7 mouse cellular contexts compared by ENCODE assay signal in the genomic region with DNA sequence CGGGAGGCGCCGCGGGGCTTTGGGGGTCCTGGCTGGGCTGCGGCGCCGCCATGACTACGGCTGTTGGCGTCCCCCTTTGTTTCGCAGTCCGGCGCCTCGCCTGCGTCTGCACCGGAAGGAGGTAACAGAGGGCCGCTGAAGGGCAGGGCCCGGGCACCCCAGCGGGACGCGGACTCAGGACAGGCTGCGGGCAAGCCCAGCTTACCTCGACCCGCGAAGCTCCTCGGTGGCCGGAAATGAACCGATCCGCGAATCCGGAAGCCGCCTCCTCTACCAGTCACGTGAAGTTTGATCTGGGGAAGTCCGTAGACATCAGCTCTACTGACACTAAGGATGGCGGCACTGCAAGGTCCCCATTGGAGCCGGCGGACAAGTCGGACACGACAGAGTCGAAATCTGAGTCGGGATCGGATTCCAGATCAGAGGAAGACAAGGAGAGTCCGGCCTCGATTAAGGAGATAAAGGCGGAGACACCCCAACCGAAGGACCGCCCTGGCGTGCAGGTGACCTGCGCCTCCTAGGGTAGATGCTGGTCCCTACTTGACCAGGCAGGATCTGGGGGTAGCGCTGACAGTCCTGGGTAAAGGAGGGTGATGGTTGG. TPM values are rescaled to one million over a fixed set of nuclear protein-coding genes. Genes with fewer than 3 reads are reported as not detected.
A peak's percentile ranks its signal among the peaks of the same experiment; 100 is the strongest.
DNase-seq lines count a peak whose midpoint lies in the region; ATAC-seq and TF ChIP-seq lines count a peak whose summit lies in the region.

A gene (plus strand): TSS at position 3 of the 601 bp plus-strand sequence.
A gene (minus strand): TSS at position 408 of the 601 bp plus-strand sequence.

- no peaks in the 10 kb centered on the region for H3K9me3 ChIP-seq in embryonic facial prominence, embryonic 12.5 days
- H3K9me3 ChIP-seq in limb, embryonic 13.5 days: no peaks in the 10 kb centered on the region
- H3K9me3 ChIP-seq in midbrain, embryonic 16.5 days (replicated peaks; ENCODE audit: control insufficient read depth, low read length, poor library complexity, severe bottlenecking): no peaks in the 10 kb centered on the region

- peak within 1 kb of the TSS; percentile 89 for H3K4me3 ChIP-seq in embryonic facial prominence, embryonic 12.5 days
- peak within 1 kb of the TSS; percentile 71 for H3K4me3 ChIP-seq in heart, adult 2 months
- H3K4me3 ChIP-seq in limb, embryonic 13.5 days: peak within 1 kb of the TSS; percentile 66
- peak within 1 kb of the TSS; percentile 93 for H3K4me3 ChIP-seq in midbrain, embryonic 16.5 days (ENCODE audit: low read depth, low read length)

- intact Hi-C loops in heart, adult 2 months (cut with DNase I): no loop called here

- under 1% methylated on average over 49 of the region's 49 CpGs for WGBS in embryonic facial prominence, embryonic 12.5 days
- under 1% methylated on average over 49 of the region's 49 CpGs for WGBS in heart, adult 2 months
- under 1% methylated on average over 49 of the region's 49 CpGs for WGBS in limb, embryonic 13.5 days
- under 1% methylated on average over 46 of the region's 49 CpGs for WGBS in midbrain, embryonic 16.5 days

- peak within 1 kb of the TSS; percentile 95 for H3K9ac ChIP-seq in embryonic facial prominence, embryonic 12.5 days
- H3K9ac ChIP-seq in heart, adult 2 months (ENCODE audit: low read depth, low read length): peak within 1 kb of the TSS; percentile 76
- H3K9ac ChIP-seq in limb, embryonic 13.5 days: peak within 1 kb of the TSS; percentile 85
- peak within 1 kb of the TSS; percentile 94 for H3K9ac ChIP-seq in midbrain, embryonic 16.5 days (ENCODE audit: low read depth, low read length)

- H3K4me1 ChIP-seq in embryonic facial prominence, embryonic 12.5 days: peaks cover 10% of the 10 kb centered on the region
- H3K4me1 ChIP-seq in heart, adult 2 months (ENCODE audit: control insufficient read depth, insufficient read depth, low read length): peaks cover 2% of the 10 kb centered on the region; the same call in 1 of the 2 replicates
- peaks cover 12% of the 10 kb centered on the region for H3K4me1 ChIP-seq in limb, embryonic 13.5 days
- H3K4me1 ChIP-seq in midbrain, embryonic 16.5 days (ENCODE audit: control insufficient read depth, insufficient read depth, low read length): peaks cover 12% of the 10 kb centered on the region

- peak within 1 kb of the TSS; percentile 82 for H3K4me2 ChIP-seq in embryonic facial prominence, embryonic 12.5 days (replicated peaks)
- H3K4me2 ChIP-seq in limb, embryonic 13.5 days (replicated peaks): peak within 1 kb of the TSS; percentile 88
- H3K4me2 ChIP-seq in midbrain, embryonic 16.5 days (ENCODE audit: low read length): peak within 1 kb of the TSS; percentile 75

- peak; percentile 81 for DNase-seq in adrenal gland, postnatal 25 days
- DNase-seq in heart, adult 2 months: peak; percentile 87 to 89
- DNase-seq in kidney, adult 8-10 months: peak; percentile 83 to 88
- peak; percentile 83 to 84 for DNase-seq in spleen, postnatal 10 days (ENCODE audit: low spot score in 2 of 2)

- no peaks in the 10 kb centered on the region for H3K27me3 ChIP-seq in embryonic facial prominence, embryonic 12.5 days
- H3K27me3 ChIP-seq in heart, adult 2 months (ENCODE audit: control insufficient read depth, insufficient read depth, low read length): no peaks in the 10 kb centered on the region
- H3K27me3 ChIP-seq in limb, embryonic 13.5 days: no peaks in the 10 kb centered on the region
- no peaks in the 10 kb centered on the region for H3K27me3 ChIP-seq in midbrain, embryonic 16.5 days (ENCODE audit: control insufficient read depth, insufficient read depth, low read depth, low read length)

- peaks cover 10% of the 10 kb centered on the region; the same call in 1 of the 2 replicates for H3K36me3 ChIP-seq in embryonic facial prominence, embryonic 12.5 days
- H3K36me3 ChIP-seq in heart, adult 2 months (ENCODE audit: control insufficient read depth, insufficient read depth, low read length): no peaks in the 10 kb centered on the region
- peaks cover 26% of the 10 kb centered on the region for H3K36me3 ChIP-seq in limb, embryonic 13.5 days
- H3K36me3 ChIP-seq in midbrain, embryonic 16.5 days (ENCODE audit: control insufficient read depth, insufficient read depth, low read length): no peaks in the 10 kb centered on the region

- 0 out of 2 replicates have a peak, but pooled peaks have one; percentile 47 for TF ChIP-seq EP300 in heart, adult 2 months (IDR thresholded peaks at IDR 0.05; ENCODE audit: insufficient read depth, low read depth, low read length)

- ATAC-seq in embryonic facial prominence, embryonic 12.5 days (ENCODE audit: insufficient number of reproducible peaks, insufficient read depth, low FRiP score, low TSS enrichment): peak; percentile 80
- peak; percentile 91 for ATAC-seq in limb, embryonic 13.5 days (ENCODE audit: low FRiP score, low read depth)
- ATAC-seq in midbrain, embryonic 16.5 days: peak; percentile 95

- peak; percentile 27 for TF ChIP-seq CTCF in heart, adult 2 months (IDR thresholded peaks at IDR 0.05)

- peak; percentile 81 for TF ChIP-seq POLR2A in heart, adult 2 months (IDR thresholded peaks at IDR 0.05; ENCODE audit: insufficient read depth, low read depth, low read length)

- H3K79me2 ChIP-seq in heart, adult 2 months (replicated peaks; ENCODE audit: control insufficient read depth, insufficient read depth, low read length): no peaks in the 10 kb centered on the region

- H3K27ac ChIP-seq in embryonic facial prominence, embryonic 12.5 days: peak within 1 kb of the TSS; percentile 96
- peak within 1 kb of the TSS; percentile 92 for H3K27ac ChIP-seq in heart, adult 2 months
- peak within 1 kb of the TSS; percentile 97 for H3K27ac ChIP-seq in limb, embryonic 13.5 days
- peak within 1 kb of the TSS; percentile 96 for H3K27ac ChIP-seq in midbrain, embryonic 16.5 days (ENCODE audit: low read length)

RNA-seq across cellular contexts. Expression of the first gene that starts in this region (rescaled TPM):
- total RNA-seq in adrenal gland, postnatal 25 days (2021): 2.5 and 3.6 TPM in 2 replicates
- polyA plus RNA-seq in embryonic facial prominence, embryonic 12.5 days (2016; fragmentation: Nextera tagmentation; extraction: Ambion mirVana): 5.1 and 5.6 TPM in 2 replicates
- 1 to 10 TPM in 1 of 2 experiments, under 1 TPM in 1; 0.89 to 1.0 TPM for total RNA-seq in heart, adult 2 months (2021)
- polyA plus RNA-seq in heart, adult 2 months (2012; rRNA removed): 0.92 and 0.94 TPM in 2 replicates
- polyA plus RNA-seq in limb, embryonic 13.5 days (2015; fragmentation: Nextera tagmentation; extraction: Ambion mirVana): 3.9 and 4.4 TPM in 2 replicates
- 5.9 and 7.0 TPM in 2 replicates for polyA plus RNA-seq in midbrain, embryonic 16.5 days (2015; fragmentation: Nextera tagmentation; extraction: Ambion mirVana)

RNA-seq across cellular contexts. Expression of the second gene that starts in this region (rescaled TPM):
- total RNA-seq in adrenal gland, postnatal 25 days (2021): 102 and 123 TPM in 2 replicates
- 106 and 119 TPM in 2 replicates for polyA plus RNA-seq in embryonic facial prominence, embryonic 12.5 days (2016; fragmentation: Nextera tagmentation; extraction: Ambion mirVana)
- total RNA-seq in heart, adult 2 months (2021): 10 to 100 TPM; 78.9 to 85.9 TPM
- 18.9 and 46.2 TPM in 2 replicates for polyA plus RNA-seq in heart, adult 2 months (2012; rRNA removed)
- 69.6 and 70.4 TPM in 2 replicates for polyA plus RNA-seq in limb, embryonic 13.5 days (2015; fragmentation: Nextera tagmentation; extraction: Ambion mirVana)
- 79.3 and 82.1 TPM in 2 replicates for polyA plus RNA-seq in midbrain, embryonic 16.5 days (2015; fragmentation: Nextera tagmentation; extraction: Ambion mirVana)

Comparison
In these comparisons a context has a peak if more than half of its experiments do, and no peak if none do; other contexts are left out.
1. Peak in every context shown above with its lines: DNase-seq, ATAC-seq, H3K4me3 ChIP-seq and H3K27ac ChIP-seq.